Mouse (Mus musculus) erythroblast, embryonic 14.5 days (primary cell): ENCODE results near the gene Kcnn1.

ENCODE experiments used
- GATA1 ChIP-seq: IDR thresholded peaks from 2 replicates; pipeline ENCODE4 v1.6.1; 2012; ENCODE audit warnings: low read length, inconsistent platforms, mixed read lengths
- TAL1 ChIP-seq: IDR thresholded peaks from 3 replicates; pipeline ENCODE4 v1.6.1; 2012; ENCODE audit warnings: low read length, inconsistent platforms, mixed read lengths

DNA sequence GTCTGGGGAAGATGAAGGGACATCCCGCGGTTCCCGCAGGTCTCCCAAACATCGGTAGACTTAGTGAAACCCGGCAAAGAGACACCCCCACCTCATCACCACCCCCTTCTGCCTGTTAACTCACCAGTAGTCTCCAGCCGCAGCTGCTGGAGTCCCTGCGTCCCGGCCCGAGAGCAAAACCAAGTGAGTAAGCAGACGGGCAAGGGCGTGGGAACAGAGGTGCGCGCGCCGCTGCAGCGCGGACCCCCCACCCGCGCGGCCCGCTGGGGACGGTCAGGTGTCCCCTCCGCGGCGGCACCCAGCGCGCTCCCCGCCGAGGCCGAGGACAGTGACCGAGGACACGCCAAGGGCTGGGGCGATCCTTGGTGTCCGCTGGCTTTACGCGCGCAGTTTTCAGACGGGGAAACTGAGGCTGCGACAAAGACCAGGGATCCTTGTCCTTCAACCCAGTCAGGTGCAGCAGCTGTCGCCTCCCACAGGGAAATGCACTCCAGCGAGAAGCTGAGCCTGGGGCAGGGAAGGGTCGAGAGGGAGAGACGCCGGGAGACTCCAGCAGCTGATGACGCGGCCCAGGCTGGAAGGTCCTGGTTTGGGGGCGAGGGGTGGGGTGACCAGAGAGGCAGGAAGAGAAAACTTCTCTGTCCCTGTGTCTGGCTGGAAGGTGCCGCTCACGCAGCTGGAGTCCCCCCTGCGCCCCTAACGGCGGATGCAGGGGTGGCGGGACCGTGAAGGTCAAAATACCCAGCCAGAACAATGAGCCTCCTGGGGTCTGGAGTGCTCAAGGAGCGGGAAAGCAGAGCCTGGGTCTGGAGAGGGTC lies at the start of gene Kcnn1:
- TF ChIP-seq GATA1 = no peak
- no peak for TF ChIP-seq TAL1
